In genomic region chr9:72837598-72838160, GRCm38 (mm10) we compare ENCODE assay signal across 25 mouse cellular contexts. TPM values are rescaled to one million over a fixed set of nuclear protein-coding genes. Genes with fewer than 3 reads are reported as not detected.
A peak's percentile ranks its signal among the peaks of the same experiment; 100 is the strongest.
DNase-seq lines count a peak whose midpoint lies in the region; ATAC-seq and TF ChIP-seq lines count a peak whose summit lies in the region.
"Had no signal": no experiment of that assay in that cellular context is flagged by ENCODE, and none has a peak within 500 bp of the region (broad histone marks: within the 10 kb centered on the region; RNA-seq: fewer than 3 reads in every experiment).

No protein-coding gene starts in this region.

- H3K36me3 ChIP-seq in limb, embryonic 12.5 days: no peaks in the 10 kb centered on the region
- peaks cover 40% of the 10 kb centered on the region for H3K36me3 ChIP-seq in limb, embryonic 10.5 days
- H3K36me3 ChIP-seq in C2C12 (ENCODE audit: control insufficient read depth, insufficient read depth): no peaks in the 10 kb centered on the region
- H3K36me3 ChIP-seq in embryonic facial prominence, embryonic 13.5 days: no peaks in the 10 kb centered on the region
- no peaks in the 10 kb centered on the region for H3K36me3 ChIP-seq in myocyte (ENCODE audit: control insufficient read depth, insufficient read depth)
- H3K36me3 ChIP-seq: hindbrain, embryonic 15.5 days had no signal

- no peaks in the 10 kb centered on the region for H3K9me3 ChIP-seq in limb, embryonic 12.5 days
- H3K9me3 ChIP-seq in limb, embryonic 10.5 days (replicated peaks): no peaks in the 10 kb centered on the region
- H3K9me3 ChIP-seq in embryonic facial prominence, embryonic 13.5 days: no peaks in the 10 kb centered on the region
- H3K9me3 ChIP-seq: heart, embryonic 13.5 days; hindbrain, embryonic 15.5 days had no signal

- ATAC-seq in limb, embryonic 12.5 days (ENCODE audit: insufficient number of reproducible peaks, insufficient read depth, low FRiP score, low TSS enrichment, low read depth): no peak
- peak; percentile 35; the same call in 1 of the 2 replicates for ATAC-seq in embryonic facial prominence, embryonic 13.5 days (ENCODE audit: insufficient number of reproducible peaks, insufficient read depth, low FRiP score, low TSS enrichment, low read depth)
- ATAC-seq: forebrain, embryonic 14.5 days; midbrain, embryonic 16.5 days had no signal

- H3K4me3 ChIP-seq in limb, embryonic 12.5 days (replicated peaks): no peak overlapping the region
- no peak overlapping the region for H3K4me3 ChIP-seq in limb, embryonic 10.5 days
- H3K4me3 ChIP-seq in C2C12 (ENCODE audit: insufficient read depth, poor library complexity, severe bottlenecking) (no peak overlapping the region), myocyte (no peak overlapping the region)
- no peak overlapping the region for H3K4me3 ChIP-seq in embryonic facial prominence, embryonic 13.5 days
- H3K4me3 ChIP-seq: heart, embryonic 13.5 days; hindbrain, embryonic 15.5 days had no signal

- H3K79me3 ChIP-seq in C2C12 (ENCODE audit: low read depth): no peaks in the 10 kb centered on the region

- no peak for DNase-seq in limb, embryonic 10.5 days (ENCODE audit: low spot score)
- DNase-seq in embryo, embryonic 11 days: no peak
- no peak for DNase-seq in thymus, postnatal 0 days (ENCODE audit: low spot score)
- DNase-seq: adrenal gland, adult 8-10 months; B cell, adult 2 months; cerebellum, adult 9-10 months; gastrocnemius, postnatal 10 days; heart, adult 18-20 months; heart, postnatal 36 days; kidney, adult 11 months; kidney, postnatal 10 days; layer of hippocampus, postnatal 36 days; lung, postnatal 10 days; right cerebral cortex, adult 18-20 months; thymus, adult 2 months had no signal

- H3K79me2 ChIP-seq in C2C12 (ENCODE audit: control insufficient read depth, insufficient read depth) (no peaks in the 10 kb centered on the region), myocyte (ENCODE audit: control insufficient read depth, insufficient read depth) (no peaks in the 10 kb centered on the region)

- H3K27me3 ChIP-seq in limb, embryonic 12.5 days: peaks cover 15% of the 10 kb centered on the region; the same call in 1 of the 2 replicates
- no peaks in the 10 kb centered on the region for H3K27me3 ChIP-seq in limb, embryonic 10.5 days (ENCODE audit: low read depth, poor library complexity, severe bottlenecking)
- no peaks in the 10 kb centered on the region for H3K27me3 ChIP-seq in C2C12 (ENCODE audit: control insufficient read depth, insufficient read depth, insufficient read length)
- H3K27me3 ChIP-seq in embryonic facial prominence, embryonic 13.5 days: no peaks in the 10 kb centered on the region
- no peaks in the 10 kb centered on the region for H3K27me3 ChIP-seq in myocyte (ENCODE audit: control insufficient read depth, insufficient read depth, insufficient read length)
- H3K27me3 ChIP-seq: heart, embryonic 13.5 days; hindbrain, embryonic 15.5 days; Patski had no signal

- WGBS in limb, embryonic 12.5 days: 54% methylated on average over 6 of the region's 6 CpGs
- 73% methylated on average over 6 of the region's 6 CpGs for WGBS in limb, embryonic 10.5 days
- WGBS in embryonic facial prominence, embryonic 13.5 days: 53% methylated on average over 6 of the region's 6 CpGs

- TF ChIP-seq POLR2A in myocyte (IDR thresholded peaks at IDR 0.05; ENCODE audit: insufficient read length, low read depth): no peak

- H3K4me1 ChIP-seq in limb, embryonic 12.5 days (replicated peaks): peaks cover 37% of the 10 kb centered on the region
- peaks cover 44% of the 10 kb centered on the region for H3K4me1 ChIP-seq in limb, embryonic 10.5 days
- H3K4me1 ChIP-seq in embryonic facial prominence, embryonic 13.5 days: peaks cover 38% of the 10 kb centered on the region

- no peak for TF ChIP-seq CTCF in C2C12 (IDR thresholded peaks at IDR 0.05; ENCODE audit: control insufficient read depth, insufficient read depth, insufficient read length)

- H3K9ac ChIP-seq in limb, embryonic 12.5 days (replicated peaks): no peak overlapping the region
- H3K9ac ChIP-seq in embryonic facial prominence, embryonic 13.5 days: no peak overlapping the region
- H3K9ac ChIP-seq: hindbrain, embryonic 15.5 days; liver, embryonic 14.5 days had no signal

- H3ac ChIP-seq in C2C12 (ENCODE audit: control insufficient read depth, insufficient read length, low read depth) (no peak overlapping the region), myocyte (ENCODE audit: control insufficient read depth, insufficient read length) (no peak overlapping the region)

- H3K4me2 ChIP-seq in limb, embryonic 12.5 days: peak overlapping the region; percentile 16; the same call in 1 of the 2 replicates
- no peak overlapping the region for H3K4me2 ChIP-seq in embryonic facial prominence, embryonic 13.5 days
- H3K4me2 ChIP-seq in myocyte (ENCODE audit: low read depth): peak overlapping the region; percentile 73
- H3K4me2 ChIP-seq: heart, embryonic 13.5 days; hindbrain, embryonic 15.5 days had no signal

- no peak overlapping the region for H3K27ac ChIP-seq in limb, embryonic 12.5 days
- no peak overlapping the region for H3K27ac ChIP-seq in limb, embryonic 10.5 days
- peak overlapping the region; percentile 85 for H3K27ac ChIP-seq in embryonic facial prominence, embryonic 13.5 days
- H3K27ac ChIP-seq: heart, embryonic 13.5 days; hindbrain, embryonic 15.5 days; liver, embryonic 14.5 days had no signal

TF ChIP-seq in C2C12, 6 proteins besides CTCF, POLR2A, EP300 and RAD21:
- TF ChIP-seq FOSL1 (IDR thresholded peaks at IDR 0.05; ENCODE audit: insufficient read depth, low read length, poor library complexity, severe bottlenecking) (no peak), MYOD1 (IDR thresholded peaks at IDR 0.05; ENCODE audit: control insufficient read depth, insufficient read length, low read depth) (peak; percentile 6)
TF ChIP-seq in C2C12: peak in this region for 1.

TF ChIP-seq in myocyte, 11 proteins besides CTCF, POLR2A, EP300 and RAD21:
- TF ChIP-seq SRF (IDR thresholded peaks at IDR 0.05; ENCODE audit: control insufficient read depth, insufficient read length, low read depth): no peak
- TF ChIP-seq POLR2AphosphoS2 (IDR thresholded peaks at IDR 0.05; ENCODE audit: insufficient read length, low read depth): no peak
- TF ChIP-seq REST (IDR thresholded peaks at IDR 0.05; ENCODE audit: insufficient read depth, insufficient read length): no peak
- no peak for TF ChIP-seq TCF3 (IDR thresholded peaks at IDR 0.05; ENCODE audit: insufficient read length, low read depth)
- TF ChIP-seq MAX (IDR thresholded peaks at IDR 0.05; ENCODE audit: low read depth): no peak
- no peak for TF ChIP-seq USF1 (IDR thresholded peaks at IDR 0.05; ENCODE audit: low read depth)
- TF ChIP-seq TCF12 (IDR thresholded peaks at IDR 0.05; ENCODE audit: insufficient read depth, poor library complexity, severe bottlenecking): no peak
- no peak for TF ChIP-seq MYOD1 (IDR thresholded peaks at IDR 0.05; ENCODE audit: control insufficient read depth in 1 of 3, insufficient read length in 2 of 3, low read depth in 2 of 3)
- no peak for TF ChIP-seq E2F4 (IDR thresholded peaks at IDR 0.05; ENCODE audit: insufficient read depth)

RNA-seq across cellular contexts. Expression of gene Prtg, which starts 31.0 kb away (rescaled TPM):
- polyA plus RNA-seq in limb, embryonic 12.5 days (2016; fragmentation: Nextera tagmentation; extraction: Ambion mirVana): 0.91 and 0.95 TPM in 2 replicates
- 5.5 and 11.4 TPM in 2 replicates for polyA plus RNA-seq in limb, embryonic 10.5 days (2016; fragmentation: Nextera tagmentation; extraction: Ambion mirVana)
- polyA plus RNA-seq in C2C12 (2012; fragmentation: generic; extraction: Trizol) (0.59 TPM), myocyte (2012; fragmentation: generic; extraction: Trizol) (0.06 TPM)
- 1.3 and 1.8 TPM in 2 replicates for polyA plus RNA-seq in embryonic facial prominence, embryonic 13.5 days (2015; fragmentation: Nextera tagmentation; extraction: Ambion mirVana)
- 0.13 and 0.17 TPM in 2 replicates for polyA plus RNA-seq in thymus, postnatal 0 days (2015; fragmentation: Nextera tagmentation; extraction: Ambion mirVana)
